Mouse (Mus musculus) embryonic fibroblast, embryonic 13.5 days (primary cell): ENCODE measurements around the gene Wdr89.

Experiments
- CTCF ChIP-seq: IDR thresholded peaks from 2 replicates; pipeline ENCODE4 v1.5.1; 2011; ENCODE audit warnings: mild to moderate bottlenecking, control low read depth, low read length, moderate library complexity, borderline replicate concordance; ENCODE audit not compliant: insufficient read depth
- POLR2A ChIP-seq: IDR thresholded peaks from 2 replicates; pipeline ENCODE4 v1.6.1; 2011; ENCODE audit warnings: low read depth, mild to moderate bottlenecking, control low read depth, low read length, moderate library complexity

GRCm38 (mm10) chr12:75598988-75599387 is 70.3 kb downstream of the Wdr89 start:
- TF ChIP-seq POLR2A: no peak
- TF ChIP-seq CTCF: no peak
